Mouse (Mus musculus): ENCODE data around the gene Zfp810. TPM values are rescaled to one million over a fixed set of nuclear protein-coding genes. Genes with fewer than 3 reads are reported as not detected.
A peak's percentile ranks its signal among the peaks of the same experiment; 100 is the strongest.
"Not testable (repeated sequence)": the region's sequence is repeated elsewhere in the genome, so short reads cannot be mapped to it uniquely, and the experiment has no call there.

The Zfp810 gene
- polyA plus RNA-seq, 1 experiment: 2.6 TPM

- TF ChIP-seq POLR2A (IDR thresholded peaks at IDR 0.05; ENCODE audit: low read depth, low read length): no peak
- TF ChIP-seq CTCF (IDR thresholded peaks at IDR 0.05; ENCODE audit: extremely low read depth, insufficient read length, insufficient replicate concordance, low read depth, low read length): no peak
- peaks cover 2% of the 10 kb centered on the region; the same call in 1 of the 2 replicates for H3K36me3 ChIP-seq (ENCODE audit: control insufficient read depth, insufficient read depth, low read length)
- no peaks in the 10 kb centered on the region for H3K27me3 ChIP-seq (ENCODE audit: control insufficient read depth, insufficient read depth, low read length)
- peaks cover 3% of the 10 kb centered on the region; the same call in 1 of the 2 replicates for H3K4me1 ChIP-seq (ENCODE audit: control insufficient read depth, insufficient read depth, insufficient read length, low read length)
- no peak overlapping the region for H3K4me3 ChIP-seq (ENCODE audit: low read depth, low read length)
- no peak overlapping the region; the same call in 1 of the 2 replicates for H3K27ac ChIP-seq (ENCODE audit: insufficient read depth, low read depth, low read length)
- 91% methylated on average over 5 of the region's 5 CpGs for WGBS
These were observed 2.2 kb upstream of the Zfp810 start for GRCm38 (mm10) chr9:22309651-22310050.

- not testable (repeated sequence) for H3K27me3 ChIP-seq (ENCODE audit: control insufficient read depth, insufficient read depth, low read length); H3K36me3 ChIP-seq (ENCODE audit: control insufficient read depth, insufficient read depth, low read length); H3K4me1 ChIP-seq (ENCODE audit: control insufficient read depth, insufficient read depth, insufficient read length, low read length)
- Histone ChIP-seq H3K27ac (ENCODE audit: insufficient read depth, low read depth, low read length) (0 out of 2 replicates have a peak overlapping the region, but pooled peaks have one; percentile 29), H3K4me3 (ENCODE audit: low read depth, low read length) (peak overlapping the region; percentile 97)
- 5% methylated on average over 9 of the region's 9 CpGs for WGBS
These were observed 443 bp upstream of the Zfp810 start for GRCm38 (mm10) chr9:22307920-22308262.

- Histone ChIP-seq H3K27me3 (ENCODE audit: control insufficient read depth, insufficient read depth, low read length) (no peaks in the 10 kb centered on the region), H3K36me3 (ENCODE audit: control insufficient read depth, insufficient read depth, low read length) (peaks cover 4% of the 10 kb centered on the region; the same call in 1 of the 2 replicates), H3K4me1 (ENCODE audit: control insufficient read depth, insufficient read depth, insufficient read length, low read length) (peaks cover 3% of the 10 kb centered on the region; the same call in 1 of the 2 replicates), H3K27ac (ENCODE audit: insufficient read depth, low read depth, low read length) (no peak overlapping the region), H3K4me3 (ENCODE audit: low read depth, low read length) (peak overlapping the region; percentile 97)
- 24% methylated on average over 6 of the region's 6 CpGs for WGBS
- no peak for TF ChIP-seq CTCF (IDR thresholded peaks at IDR 0.05; ENCODE audit: extremely low read depth, insufficient read length, insufficient replicate concordance, low read depth, low read length)
- no peak for TF ChIP-seq POLR2A (IDR thresholded peaks at IDR 0.05; ENCODE audit: low read depth, low read length)
These were observed 722 bp downstream of the Zfp810 start for GRCm38 (mm10) chr9:22306726-22307125.

GRCm38 (mm10) chr9:22302199-22302598 is 5.2 kb downstream of the Zfp810 start:
- Histone ChIP-seq H3K27me3 (ENCODE audit: control insufficient read depth, insufficient read depth, low read length) (no peaks in the 10 kb centered on the region), H3K36me3 (ENCODE audit: control insufficient read depth, insufficient read depth, low read length) (peaks cover 20% of the 10 kb centered on the region), H3K27ac (ENCODE audit: insufficient read depth, low read depth, low read length) (no peak overlapping the region), H3K4me3 (ENCODE audit: low read depth, low read length) (no peak overlapping the region), H3K4me1 (ENCODE audit: control insufficient read depth, insufficient read depth, insufficient read length, low read length) (peaks cover 3% of the 10 kb centered on the region; the same call in 1 of the 2 replicates)
- no peak for TF ChIP-seq CTCF (IDR thresholded peaks at IDR 0.05; ENCODE audit: extremely low read depth, insufficient read length, insufficient replicate concordance, low read depth, low read length)
- TF ChIP-seq POLR2A (IDR thresholded peaks at IDR 0.05; ENCODE audit: low read depth, low read length): no peak
- 86% methylated on average over 1 of the region's 1 CpGs for WGBS

- H3K27ac ChIP-seq (ENCODE audit: insufficient read depth, low read depth, low read length): no peak overlapping the region
- no peaks in the 10 kb centered on the region for H3K4me1 ChIP-seq (ENCODE audit: control insufficient read depth, insufficient read depth, insufficient read length, low read length)
- no peaks in the 10 kb centered on the region for H3K27me3 ChIP-seq (ENCODE audit: control insufficient read depth, insufficient read depth, low read length)
- no peak overlapping the region for H3K4me3 ChIP-seq (ENCODE audit: low read depth, low read length)
- WGBS: over 99% methylated on average over 4 of the region's 4 CpGs
- TF ChIP-seq CTCF (IDR thresholded peaks at IDR 0.05; ENCODE audit: extremely low read depth, insufficient read length, insufficient replicate concordance, low read depth, low read length) (no peak), POLR2A (IDR thresholded peaks at IDR 0.05; ENCODE audit: low read depth, low read length) (no peak)
- peaks cover 51% of the 10 kb centered on the region for H3K36me3 ChIP-seq (ENCODE audit: control insufficient read depth, insufficient read depth, low read length)
These were observed 28.7 kb downstream of the Zfp810 start for GRCm38 (mm10) chr9:22278733-22279132.

- 96% methylated on average over 1 of the region's 1 CpGs for WGBS
- TF ChIP-seq CTCF (IDR thresholded peaks at IDR 0.05; ENCODE audit: extremely low read depth, insufficient read length, insufficient replicate concordance, low read depth, low read length) (no peak), POLR2A (IDR thresholded peaks at IDR 0.05; ENCODE audit: low read depth, low read length) (no peak)
- H3K27ac ChIP-seq (ENCODE audit: insufficient read depth, low read depth, low read length): no peak overlapping the region
- no peaks in the 10 kb centered on the region for H3K36me3 ChIP-seq (ENCODE audit: control insufficient read depth, insufficient read depth, low read length)
- H3K4me1 ChIP-seq (ENCODE audit: control insufficient read depth, insufficient read depth, insufficient read length, low read length): no peaks in the 10 kb centered on the region
- H3K4me3 ChIP-seq (ENCODE audit: low read depth, low read length): no peak overlapping the region
- no peaks in the 10 kb centered on the region for H3K27me3 ChIP-seq (ENCODE audit: control insufficient read depth, insufficient read depth, low read length)
These were observed 38.6 kb downstream of the Zfp810 start for GRCm38 (mm10) chr9:22268886-22269285.

- no peak for TF ChIP-seq POLR2A (IDR thresholded peaks at IDR 0.05; ENCODE audit: low read depth, low read length)
- no peak for TF ChIP-seq CTCF (IDR thresholded peaks at IDR 0.05; ENCODE audit: extremely low read depth, insufficient read length, insufficient replicate concordance, low read depth, low read length)
These were observed 44.8 kb downstream of the Zfp810 start for GRCm38 (mm10) chr9:22262611-22263010.

GRCm38 (mm10) chr9:22261594-22261993 is 45.9 kb downstream of the Zfp810 start:
- Histone ChIP-seq H3K27ac (ENCODE audit: insufficient read depth, low read depth, low read length) (no peak overlapping the region), H3K36me3 (ENCODE audit: control insufficient read depth, insufficient read depth, low read length) (no peaks in the 10 kb centered on the region), H3K4me3 (ENCODE audit: low read depth, low read length) (no peak overlapping the region), H3K27me3 (ENCODE audit: control insufficient read depth, insufficient read depth, low read length) (no peaks in the 10 kb centered on the region), H3K4me1 (ENCODE audit: control insufficient read depth, insufficient read depth, insufficient read length, low read length) (no peaks in the 10 kb centered on the region)
- no peak for TF ChIP-seq CTCF (IDR thresholded peaks at IDR 0.05; ENCODE audit: extremely low read depth, insufficient read length, insufficient replicate concordance, low read depth, low read length)
- no peak for TF ChIP-seq POLR2A (IDR thresholded peaks at IDR 0.05; ENCODE audit: low read depth, low read length)
- WGBS: 83% methylated on average over 1 of the region's 1 CpGs

More at GRCm38 (mm10) chr9:22262611-22263010, 44.8 kb downstream of the Zfp810 start:
- H3K27me3 ChIP-seq (ENCODE audit: control insufficient read depth, insufficient read depth, low read length): no peaks in the 10 kb centered on the region
- H3K36me3 ChIP-seq (ENCODE audit: control insufficient read depth, insufficient read depth, low read length): no peaks in the 10 kb centered on the region
- no peak overlapping the region for H3K4me3 ChIP-seq (ENCODE audit: low read depth, low read length)
- no peak overlapping the region for H3K27ac ChIP-seq (ENCODE audit: insufficient read depth, low read depth, low read length)
- 89% methylated on average over 10 of the region's 10 CpGs for WGBS
- no peaks in the 10 kb centered on the region for H3K4me1 ChIP-seq (ENCODE audit: control insufficient read depth, insufficient read depth, insufficient read length, low read length)
